Mouse (Mus musculus) midbrain, embryonic 11.5 days (tissue): ENCODE results near the gene Cdkl3. TPM values are rescaled to one million over a fixed set of nuclear protein-coding genes. Genes with fewer than 3 reads are reported as not detected.

ENCODE experiments used
- ATAC-seq: fragments of 200-750 bp; cut with Nextera tagmentation; 2 replicates; pipeline ENCODE4 v1.8.0; 2017; ENCODE audit warnings: moderate TSS enrichment, moderate library complexity; ENCODE audit not compliant: low FRiP score
- DNase-seq: peaks from one replicate; pipeline ENCODE4 v3.0.0; 2015; ENCODE audit warnings: low spot score; ENCODE audit errors: missing footprints
- H3K27ac ChIP-seq: fragments of 300-500 bp; sonication (generic); 2 replicates; pipeline ENCODE4 v1.5.1; 2014; ENCODE audit warnings: low read depth, low read length
- H3K27me3 ChIP-seq: fragments of 300-500 bp; sonication (generic); 2 replicates; pipeline ENCODE4 v1.6.1; 2014; ENCODE audit warnings: mild to moderate bottlenecking, low read length, moderate library complexity, mixed read lengths; ENCODE audit not compliant: control insufficient read depth, insufficient read depth
- H3K36me3 ChIP-seq: fragments of 300-500 bp; sonication (generic); 2 replicates; pipeline ENCODE4 v1.6.1; 2014; ENCODE audit warnings: mild to moderate bottlenecking, low read length, moderate library complexity, mixed read lengths; ENCODE audit not compliant: control insufficient read depth, insufficient read depth
- H3K4me1 ChIP-seq: fragments of 300-500 bp; sonication (generic); 2 replicates; pipeline ENCODE4 v1.6.1; 2014; ENCODE audit warnings: low read length; ENCODE audit not compliant: control insufficient read depth, insufficient read depth
- H3K4me2 ChIP-seq: fragments of 300-500 bp; sonication (generic); 2 replicates; pipeline ENCODE4 v1.6.1; 2014; ENCODE audit warnings: mild to moderate bottlenecking, moderate library complexity
- H3K4me3 ChIP-seq: fragments of 300-500 bp; sonication (generic); 2 replicates; pipeline ENCODE4 v1.5.1; 2014; ENCODE audit warnings: low read depth, low read length
- H3K9ac ChIP-seq: fragments of 300-500 bp; sonication (generic); 2 replicates; pipeline ENCODE4 v1.6.1; 2014; ENCODE audit warnings: low read length
- H3K9me3 ChIP-seq: fragments of 300-500 bp; sonication (generic); 2 replicates; pipeline ENCODE4 v1.6.1; 2016; ENCODE audit warnings: low read length; ENCODE audit not compliant: control insufficient read depth
- WGBS: fragments of 180-500 bp; shearing (Covaris S2); extraction: QIAGEN DNeasy Blood & Tissue Kit; methylation state at CpG from one replicate; pipeline ENCODE4 v1.1.7; 2014; 5-methylcytosine and 5-hydroxymethylcytosine counted together
- polyA plus RNA-seq: library from polyadenylated mRNA; unstranded; fragments of >200 nt; fragmentation: Nextera tagmentation; extraction: Ambion mirVana; gene quantifications from 2 replicates; pipeline ENCODE4 v1.2.1, GENCODE M21; 2014

Gene Cdkl3
- polyA plus RNA-seq, 1 experiment from 2014 or later: 11.0 TPM

GRCm38 (mm10) chr11:51967443-51968401, 36.3 kb upstream of the Cdkl3 start, which contains the start of gene Cdkn2aipnl:
Gene Cdkn2aipnl, plus strand, starts transcription at chr11:51967661.
- Histone ChIP-seq H3K9me3 (no peaks in the 10 kb centered on the region), H3K27me3 (no peaks in the 10 kb centered on the region), H3K36me3 (peaks cover 2% of the 10 kb centered on the region; the same call in 1 of the 2 replicates), H3K4me1 (peaks cover 4% of the 10 kb centered on the region; the same call in 1 of the 2 replicates), H3K4me2 (peak within 1 kb of the TSS; percentile 90), H3K4me3 (peak within 1 kb of the TSS; percentile 66), H3K9ac (peak within 1 kb of the TSS; percentile 85), H3K27ac (no peak within 1 kb of the TSS)
- ATAC-seq (peak; percentile 95), DNase-seq (peak; percentile 100)
- WGBS: 4% methylated on average over 63 of the region's 63 CpGs

- WGBS: 95% methylated on average over 9 of the region's 9 CpGs
- Histone ChIP-seq H3K4me3 (no peak overlapping the region), H3K4me2 (no peak overlapping the region), H3K4me1 (peaks cover 4% of the 10 kb centered on the region; the same call in 1 of the 2 replicates), H3K27me3 (no peaks in the 10 kb centered on the region), H3K36me3 (peaks cover 8% of the 10 kb centered on the region; the same call in 1 of the 2 replicates), H3K9me3 (no peaks in the 10 kb centered on the region), H3K27ac (no peak overlapping the region), H3K9ac (no peak overlapping the region)
- no peak for DNase-seq
- ATAC-seq: no peak
These were observed 35.1 kb upstream of the Cdkl3 start for GRCm38 (mm10) chr11:51968896-51969295.

GRCm38 (mm10) chr11:51969511-51969910, 34.5 kb upstream of the Cdkl3 start:
- 87% methylated on average over 2 of the region's 2 CpGs for WGBS
- DNase-seq (no peak), ATAC-seq (no peak)
- Histone ChIP-seq H3K9me3 (no peaks in the 10 kb centered on the region), H3K4me1 (peaks cover 4% of the 10 kb centered on the region; the same call in 1 of the 2 replicates), H3K4me2 (no peak overlapping the region), H3K4me3 (no peak overlapping the region), H3K27ac (no peak overlapping the region), H3K27me3 (no peaks in the 10 kb centered on the region), H3K9ac (no peak overlapping the region), H3K36me3 (peaks cover 9% of the 10 kb centered on the region; the same call in 1 of the 2 replicates)

DNA sequence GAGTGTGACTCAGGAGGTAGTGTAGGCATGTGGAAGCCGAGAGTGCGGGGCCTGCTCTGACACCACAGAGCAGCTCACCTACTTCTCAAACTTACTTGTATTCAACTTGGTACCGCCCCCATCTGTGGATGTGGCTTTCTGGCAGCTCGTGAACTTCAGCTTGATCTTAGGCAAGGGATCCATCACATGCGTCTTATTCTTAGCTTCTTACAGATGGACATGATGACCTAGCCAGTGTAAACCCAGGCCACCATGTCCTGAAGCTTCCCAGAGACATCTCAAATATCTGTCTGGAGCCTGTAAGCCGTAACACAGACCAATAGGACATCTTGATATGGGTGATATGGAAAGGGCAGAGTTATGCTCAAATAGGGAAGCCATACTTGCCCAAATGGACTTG, 32.4 kb upstream of the Cdkl3 start:
- Histone ChIP-seq H3K4me1 (peaks cover 4% of the 10 kb centered on the region; the same call in 1 of the 2 replicates), H3K27ac (no peak overlapping the region), H3K4me3 (no peak overlapping the region), H3K4me2 (no peak overlapping the region), H3K36me3 (peaks cover 9% of the 10 kb centered on the region; the same call in 1 of the 2 replicates), H3K9ac (no peak overlapping the region), H3K9me3 (no peaks in the 10 kb centered on the region), H3K27me3 (no peaks in the 10 kb centered on the region)
- no peak for DNase-seq
- WGBS: 91% methylated on average over 6 of the region's 6 CpGs
- ATAC-seq: no peak

DNA sequence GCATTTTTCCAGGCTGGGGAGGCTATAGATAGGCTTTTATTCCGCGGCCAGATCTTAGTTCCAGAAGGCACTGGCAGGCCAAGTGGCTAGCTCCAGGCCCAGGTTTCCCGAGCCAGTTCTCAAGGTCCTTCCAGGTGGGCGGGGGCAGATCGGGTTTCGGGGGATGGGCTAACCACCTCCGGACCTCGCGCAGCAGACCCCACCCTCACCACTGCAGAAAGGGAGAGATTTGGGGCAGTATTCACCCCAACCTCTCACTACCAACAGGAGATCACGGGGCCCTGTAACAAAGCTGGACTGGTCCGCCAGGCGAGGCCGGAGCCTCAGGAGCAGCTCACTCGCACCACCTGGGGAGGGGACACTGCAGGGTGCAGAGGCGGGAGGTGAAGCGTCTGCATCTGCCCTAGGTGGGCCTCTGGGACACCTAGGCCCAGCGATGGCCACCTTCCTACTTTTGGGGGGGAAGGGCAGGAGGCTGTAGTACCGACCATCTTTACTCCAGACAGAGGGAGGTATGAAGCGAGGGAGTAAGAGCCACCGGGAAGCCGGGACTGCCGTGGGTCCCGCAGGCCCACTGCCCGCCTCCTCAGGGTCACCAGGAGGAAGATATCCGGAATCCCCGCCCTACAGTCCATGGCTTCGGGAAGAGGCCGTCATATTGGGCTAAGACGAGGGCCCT, 4.3 kb upstream of the Cdkl3 start:
- 1% methylated on average over 28 of the region's 29 CpGs for WGBS
- peak; percentile 52 for ATAC-seq
- H3K36me3 ChIP-seq: peaks cover 15% of the 10 kb centered on the region

GRCm38 (mm10) chr11:52000290-52000962, 3.6 kb upstream of the Cdkl3 start, which contains the start of gene Ube2b:
Gene Ube2b, minus strand, starts transcription at chr11:52000762.
- peak within 1 kb of the TSS; percentile 96 for H3K4me3 ChIP-seq
- WGBS: under 1% methylated on average over 48 of the region's 63 CpGs
- peak; percentile 78 for ATAC-seq
- H3K9ac ChIP-seq: peak within 1 kb of the TSS; percentile 95
- peaks cover 13% of the 10 kb centered on the region for H3K36me3 ChIP-seq
- peak within 1 kb of the TSS; percentile 87 for H3K4me2 ChIP-seq
- peak within 1 kb of the TSS; percentile 87 for H3K27ac ChIP-seq
- peak; percentile 99 for DNase-seq
- no peaks in the 10 kb centered on the region for H3K27me3 ChIP-seq
- H3K9me3 ChIP-seq: no peaks in the 10 kb centered on the region
- H3K4me1 ChIP-seq: peaks cover 12% of the 10 kb centered on the region

More for the DNA sequence above, 4.3 kb upstream of the Cdkl3 start:
- Histone ChIP-seq H3K4me2 (peak overlapping the region; percentile 87), H3K4me1 (peaks cover 9% of the 10 kb centered on the region; the same call in 1 of the 2 replicates), H3K4me3 (peak overlapping the region; percentile 96), H3K9me3 (no peaks in the 10 kb centered on the region), H3K9ac (peak overlapping the region; percentile 95), H3K27ac (peak overlapping the region; percentile 87), H3K27me3 (no peaks in the 10 kb centered on the region)
- no peak for DNase-seq

DNA sequence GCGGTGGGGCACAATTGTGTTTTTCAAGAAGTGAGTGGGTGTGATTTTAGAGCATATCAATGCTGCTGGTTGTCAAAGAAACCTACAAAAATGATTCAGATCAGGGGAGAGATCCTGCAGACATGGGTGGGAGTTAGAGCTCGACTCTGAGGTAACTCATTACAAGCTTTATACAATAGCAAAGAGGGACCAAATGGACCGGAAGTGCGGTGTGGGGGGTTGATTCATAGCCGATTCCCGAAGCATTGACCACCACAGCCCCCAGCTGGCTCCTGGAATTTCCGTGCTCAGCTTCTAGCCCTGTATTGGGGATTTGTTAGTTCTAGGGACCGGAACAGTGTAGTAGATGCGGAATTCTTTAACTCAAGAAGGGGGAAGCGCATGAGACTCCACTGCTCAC, 2.7 kb upstream of the Cdkl3 start:
- Histone ChIP-seq H3K27me3 (no peaks in the 10 kb centered on the region), H3K9ac (no peak overlapping the region), H3K27ac (no peak overlapping the region), H3K4me3 (no peak overlapping the region), H3K9me3 (no peaks in the 10 kb centered on the region), H3K4me2 (no peak overlapping the region), H3K4me1 (peaks cover 12% of the 10 kb centered on the region), H3K36me3 (peaks cover 7% of the 10 kb centered on the region; the same call in 1 of the 2 replicates)
- 77% methylated on average over 10 of the region's 10 CpGs for WGBS
- no peak for DNase-seq
- no peak for ATAC-seq

- H3K4me1 ChIP-seq: peaks cover 12% of the 10 kb centered on the region
- peaks cover 3% of the 10 kb centered on the region; the same call in 1 of the 2 replicates for H3K36me3 ChIP-seq
- DNase-seq (no peak), ATAC-seq (no peak)
- no peak overlapping the region for H3K27ac ChIP-seq
- WGBS: 94% methylated on average over 8 of the region's 8 CpGs
- H3K9ac ChIP-seq: no peak overlapping the region
- no peak overlapping the region for H3K4me3 ChIP-seq
- no peaks in the 10 kb centered on the region for H3K9me3 ChIP-seq
- H3K4me2 ChIP-seq: no peak overlapping the region
- H3K27me3 ChIP-seq: no peaks in the 10 kb centered on the region
These were observed 2.2 kb upstream of the Cdkl3 start for GRCm38 (mm10) chr11:52001861-52002260.
